Mouse (Mus musculus) G1E (cell line): Measurements from ENCODE around the gene Nol7.

Source experiments
- CTCF ChIP-seq: IDR thresholded peaks from 2 replicates; pipeline ENCODE4 v1.5.1; 2012; ENCODE audit warnings: low read depth, low read length, inconsistent platforms, mixed read lengths
- TAL1 ChIP-seq: conservative IDR thresholded peaks from 2 replicates; pipeline ENCODE4 v1.6.1; 2012; ENCODE audit warnings: low read depth, low read length, inconsistent platforms, mixed read lengths

DNA sequence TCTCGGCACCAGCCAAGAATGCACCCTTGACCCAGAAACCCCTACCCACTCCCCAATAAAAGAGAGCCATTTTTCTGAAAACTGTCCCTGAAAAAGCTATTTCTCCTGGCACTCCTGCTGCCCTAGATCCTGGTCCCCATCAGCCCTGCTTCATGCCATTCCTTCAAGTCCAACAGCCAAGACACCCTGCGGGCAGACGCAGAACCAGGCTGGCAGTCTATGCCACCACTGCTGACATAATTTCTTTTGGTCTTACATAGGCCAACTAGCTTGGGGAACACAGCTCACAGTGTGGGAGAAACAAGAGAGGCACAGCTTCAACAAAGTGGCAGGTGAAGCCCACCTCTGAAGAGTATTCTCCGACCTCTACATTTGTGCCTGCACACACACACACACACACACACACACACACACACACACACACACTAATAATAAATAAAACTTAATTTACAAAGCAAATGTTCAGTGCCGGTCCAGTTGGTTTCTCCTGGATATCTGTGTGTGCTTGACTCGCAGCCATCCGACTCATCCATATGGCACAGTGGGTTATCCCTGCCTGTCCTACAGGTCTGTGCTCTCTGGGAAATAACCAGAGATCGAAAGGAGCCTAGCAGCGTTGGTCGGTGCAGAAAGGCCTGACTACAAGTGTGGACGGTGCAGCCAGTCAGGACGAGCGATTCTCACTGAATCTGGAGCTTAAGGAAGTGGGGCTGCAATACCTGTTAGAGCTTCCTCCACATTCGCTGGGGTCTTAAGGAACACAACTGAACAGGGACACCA lies 41.7 kb upstream of the Nol7 start:
- TF ChIP-seq CTCF (no peak), TAL1 (no peak)
